Mouse (Mus musculus): ENCODE measurements around the gene Eif4g2. TPM values are rescaled to one million over a fixed set of nuclear protein-coding genes. Genes with fewer than 3 reads are reported as not detected.

Eif4g2 gene
- polyA plus RNA-seq, 1 experiment from 2014 or later: 917 TPM

DNA sequence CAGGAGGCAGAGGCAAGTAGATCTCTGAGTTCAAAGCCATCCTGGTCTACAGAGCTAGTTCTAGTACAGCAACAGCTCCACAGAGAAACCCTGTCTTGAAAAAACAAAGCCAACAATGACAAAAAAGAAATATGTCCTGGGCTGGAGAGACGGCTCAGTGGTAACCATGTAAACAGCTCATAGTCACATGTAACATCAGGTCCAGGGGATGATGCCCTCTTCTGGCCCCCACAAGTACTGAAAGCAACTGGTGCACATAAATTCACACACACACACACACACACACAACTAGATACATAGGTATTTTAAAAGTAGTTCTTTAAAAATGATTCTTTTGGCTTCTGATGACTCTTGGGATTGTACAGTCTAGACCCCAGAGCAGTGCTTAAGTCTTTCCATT is 19.9 kb downstream of the Eif4g2 start:
- H3K4me2 ChIP-seq (replicated peaks): no peak overlapping the region
- H3K4me1 ChIP-seq: peaks cover 7% of the 10 kb centered on the region
- no peaks in the 10 kb centered on the region for H3K27me3 ChIP-seq
- H3K9me3 ChIP-seq: peaks cover 6% of the 10 kb centered on the region
- no peak overlapping the region for H3K27ac ChIP-seq
- H3K36me3 ChIP-seq: peaks cover 12% of the 10 kb centered on the region
- no peak for ATAC-seq (ENCODE audit: low FRiP score, low read depth)
- H3K4me3 ChIP-seq: no peak overlapping the region
- no peak overlapping the region for H3K9ac ChIP-seq
- 90% methylated on average over 1 of the region's 1 CpGs for WGBS

DNA sequence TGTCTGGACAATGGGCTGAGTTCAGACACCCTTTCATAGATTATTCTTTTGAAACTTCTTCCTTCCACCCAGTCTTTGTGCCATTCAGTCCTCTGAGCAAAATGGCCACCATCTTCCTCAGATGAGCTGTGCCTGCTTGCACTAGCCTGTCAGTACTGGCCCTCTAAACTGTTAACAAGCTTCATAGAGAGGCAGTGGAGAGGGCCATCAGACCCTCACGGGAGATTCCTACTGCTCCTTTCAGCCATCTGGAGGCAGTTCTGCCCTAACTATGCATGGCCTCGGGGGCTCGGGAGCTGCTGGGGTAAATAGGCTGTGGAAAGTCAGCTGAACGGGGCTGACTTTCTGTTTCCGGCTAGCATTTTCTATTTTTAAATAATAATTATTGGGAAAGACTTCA is 23.3 kb downstream of the Eif4g2 start:
- Histone ChIP-seq H3K4me2 (replicated peaks) (no peak overlapping the region), H3K9ac (no peak overlapping the region), H3K27me3 (no peaks in the 10 kb centered on the region), H3K4me1 (peaks cover 7% of the 10 kb centered on the region), H3K4me3 (no peak overlapping the region), H3K9me3 (no peaks in the 10 kb centered on the region), H3K27ac (no peak overlapping the region), H3K36me3 (peaks cover 30% of the 10 kb centered on the region)
- WGBS: 57% methylated on average over 5 of the region's 5 CpGs
- no peak for ATAC-seq (ENCODE audit: low FRiP score, low read depth)

DNA sequence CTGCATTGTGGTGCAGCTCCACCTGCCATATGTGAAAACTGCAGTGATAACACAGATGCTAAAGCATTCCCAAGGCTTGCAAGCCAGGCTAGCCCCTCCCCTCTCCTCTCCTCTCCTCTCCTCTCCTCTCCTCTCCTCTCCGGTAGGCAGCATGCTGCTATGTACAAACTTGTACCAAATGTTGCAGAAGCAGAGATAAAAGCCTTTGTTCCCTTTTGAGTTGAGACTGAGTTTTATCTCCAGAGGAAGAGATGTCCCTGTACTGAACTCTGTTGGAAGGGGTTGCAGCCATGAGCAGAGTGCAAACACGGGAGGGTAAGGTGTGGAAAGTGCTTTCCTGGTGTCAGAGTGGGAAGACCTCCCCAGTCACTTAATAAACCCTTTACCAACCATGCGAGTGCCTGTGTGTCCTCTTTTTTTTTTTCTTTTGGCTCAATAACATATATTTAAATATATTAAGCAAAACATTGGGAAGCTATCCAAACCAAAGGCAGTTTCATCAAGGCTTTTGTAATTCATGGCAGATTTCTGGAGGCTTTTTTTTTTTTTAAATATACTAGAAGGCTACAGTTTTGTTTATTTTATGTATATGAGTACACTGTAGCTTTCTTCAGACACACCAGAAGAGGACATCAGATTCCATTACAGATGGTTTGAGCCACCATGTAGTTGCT is 26.7 kb downstream of the Eif4g2 start:
- ATAC-seq (ENCODE audit: low FRiP score, low read depth): no peak
- no peak overlapping the region for H3K9ac ChIP-seq

DNA sequence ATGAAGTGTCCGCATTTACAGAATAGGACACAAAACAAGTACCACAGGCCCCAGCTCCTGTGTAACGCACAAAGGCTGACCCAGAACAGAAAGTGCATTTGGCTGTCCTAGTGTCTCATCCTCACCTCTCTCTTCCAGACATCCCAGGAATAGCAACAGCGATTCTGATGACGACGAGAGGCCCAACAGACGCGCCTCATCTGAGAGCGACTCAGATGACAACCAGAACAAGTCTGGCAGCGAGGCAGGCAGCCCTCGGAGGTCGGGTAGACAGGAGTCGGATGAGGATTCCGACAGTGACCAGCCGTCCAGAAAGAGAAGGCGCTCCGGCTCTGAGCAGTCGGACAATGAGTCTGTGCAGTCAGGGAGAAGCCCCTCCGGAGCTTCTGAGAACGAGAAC is 27.6 kb downstream of the Eif4g2 start:
- Histone ChIP-seq H3K9me3 (no peaks in the 10 kb centered on the region), H3K9ac (no peak overlapping the region), H3K4me1 (peaks cover 7% of the 10 kb centered on the region), H3K27me3 (no peaks in the 10 kb centered on the region), H3K4me2 (replicated peaks) (no peak overlapping the region), H3K36me3 (peaks cover 67% of the 10 kb centered on the region), H3K27ac (no peak overlapping the region), H3K4me3 (no peak overlapping the region)
- WGBS: 92% methylated on average over 19 of the region's 19 CpGs
- no peak for ATAC-seq (ENCODE audit: low FRiP score, low read depth)

More for the DNA sequence above, 26.7 kb downstream of the Eif4g2 start:
- Histone ChIP-seq H3K27me3 (no peaks in the 10 kb centered on the region), H3K27ac (no peak overlapping the region), H3K4me1 (peaks cover 7% of the 10 kb centered on the region), H3K4me2 (replicated peaks) (no peak overlapping the region), H3K36me3 (peaks cover 58% of the 10 kb centered on the region), H3K9me3 (no peaks in the 10 kb centered on the region), H3K4me3 (no peak overlapping the region)
- 82% methylated on average over 3 of the region's 3 CpGs for WGBS

DNA sequence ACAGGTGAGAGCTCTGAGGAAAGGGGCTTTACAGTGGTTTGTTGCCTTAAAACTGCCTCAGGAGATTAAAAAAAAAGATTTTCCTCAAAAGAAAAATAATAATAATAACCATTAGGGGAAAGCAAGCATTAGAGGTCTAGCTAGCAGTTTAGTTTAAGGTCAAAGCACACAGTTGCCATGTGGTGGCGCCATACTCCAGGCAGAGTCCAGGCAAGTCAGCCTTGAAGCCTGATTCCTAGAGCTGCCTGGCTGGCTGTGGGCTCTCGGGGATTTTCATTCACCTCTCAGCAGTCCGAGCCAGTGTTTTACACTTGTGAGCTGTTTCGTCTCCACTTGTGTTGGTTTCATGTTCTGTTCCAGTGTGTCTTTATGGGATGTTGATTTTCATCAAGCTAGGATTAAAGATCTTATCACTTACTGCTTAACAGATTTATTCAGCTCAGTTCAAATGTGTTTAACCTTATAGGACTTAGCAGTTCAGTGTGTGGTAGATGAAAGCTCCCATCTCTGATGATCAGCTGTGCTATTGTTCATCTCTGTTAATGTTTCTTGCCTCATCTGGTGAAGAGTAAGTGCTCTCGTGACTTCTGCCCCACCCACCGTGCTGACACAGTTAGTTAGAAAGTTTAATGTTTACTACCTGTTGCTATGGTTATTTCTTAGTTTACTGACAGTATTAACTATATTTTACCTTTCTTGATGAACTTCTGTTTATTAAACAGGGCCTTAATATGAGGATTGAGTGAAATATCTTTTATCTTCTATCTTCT is 33.0 kb downstream of the Eif4g2 start:
- H3K4me1 ChIP-seq: no peaks in the 10 kb centered on the region
- H3K9ac ChIP-seq: no peak overlapping the region
- H3K36me3 ChIP-seq: peaks cover 98% of the 10 kb centered on the region
- ATAC-seq (ENCODE audit: low FRiP score, low read depth): no peak
- H3K4me3 ChIP-seq: no peak overlapping the region
- no peak overlapping the region for H3K27ac ChIP-seq
- no peaks in the 10 kb centered on the region for H3K9me3 ChIP-seq
- H3K4me2 ChIP-seq (replicated peaks): no peak overlapping the region
- no peaks in the 10 kb centered on the region for H3K27me3 ChIP-seq
- WGBS: 60% methylated on average over 6 of the region's 6 CpGs

DNA sequence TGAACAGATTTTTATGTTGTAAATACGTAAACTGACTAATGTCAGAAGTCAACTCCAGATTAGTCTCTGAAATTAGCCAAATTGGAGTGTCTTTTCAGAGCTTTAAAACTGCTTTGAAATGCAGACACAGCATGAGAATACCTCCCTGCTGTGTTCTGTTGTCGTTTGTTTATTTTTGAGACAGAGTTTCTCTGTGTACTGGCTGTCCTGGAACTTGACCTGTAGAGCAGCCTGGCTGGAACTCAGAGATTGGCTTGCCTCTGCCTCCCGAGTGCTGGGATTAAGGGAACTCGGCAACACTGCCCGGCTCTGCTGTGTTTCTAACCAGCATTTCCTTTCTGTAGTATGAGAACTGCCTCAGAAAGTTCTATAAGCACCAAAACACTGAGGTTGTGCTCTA is 33.9 kb downstream of the Eif4g2 start:
- ATAC-seq (ENCODE audit: low FRiP score, low read depth): no peak
- Histone ChIP-seq H3K9me3 (no peaks in the 10 kb centered on the region), H3K4me3 (no peak overlapping the region), H3K27me3 (no peaks in the 10 kb centered on the region), H3K27ac (no peak overlapping the region), H3K4me2 (replicated peaks) (no peak overlapping the region), H3K4me1 (no peaks in the 10 kb centered on the region), H3K36me3 (peaks cover 98% of the 10 kb centered on the region), H3K9ac (no peak overlapping the region)
- WGBS: 85% methylated on average over 5 of the region's 5 CpGs

DNA sequence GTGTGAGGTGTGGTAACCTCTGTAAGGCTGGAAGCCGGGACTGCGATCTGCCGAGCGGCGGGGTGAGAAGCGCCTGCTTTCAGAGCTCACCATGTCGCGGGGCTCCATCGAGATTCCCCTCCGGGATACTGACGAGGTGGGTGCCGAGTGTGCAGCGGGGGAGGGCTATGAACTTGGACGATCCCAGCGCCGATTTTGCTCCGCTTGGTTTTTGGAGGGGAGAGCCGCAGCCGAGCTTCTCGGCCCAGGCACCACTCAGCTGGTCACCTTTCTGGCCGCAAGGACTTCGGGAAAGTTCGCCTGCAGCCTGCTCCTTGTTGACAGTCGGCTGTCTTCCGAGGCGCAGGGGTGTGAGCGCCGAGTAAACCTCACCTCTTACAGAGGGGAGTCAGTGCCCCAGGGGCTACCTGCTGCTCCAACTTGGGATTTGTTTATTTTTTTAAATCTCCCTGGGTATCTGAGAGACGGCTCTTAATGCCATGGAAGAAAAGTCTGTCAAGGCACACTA is 53.7 kb downstream of the Eif4g2 start:
- Histone ChIP-seq H3K9me3 (no peaks in the 10 kb centered on the region), H3K4me3 (peak overlapping the region; percentile 75), H3K9ac (peak overlapping the region; percentile 79), H3K36me3 (peaks cover 28% of the 10 kb centered on the region), H3K4me1 (peaks cover 15% of the 10 kb centered on the region), H3K4me2 (replicated peaks) (peak overlapping the region; percentile 84), H3K27ac (peak overlapping the region; percentile 85), H3K27me3 (no peaks in the 10 kb centered on the region)
- ATAC-seq (ENCODE audit: low FRiP score, low read depth): peak; percentile 57
- under 1% methylated on average over 29 of the region's 29 CpGs for WGBS

DNA sequence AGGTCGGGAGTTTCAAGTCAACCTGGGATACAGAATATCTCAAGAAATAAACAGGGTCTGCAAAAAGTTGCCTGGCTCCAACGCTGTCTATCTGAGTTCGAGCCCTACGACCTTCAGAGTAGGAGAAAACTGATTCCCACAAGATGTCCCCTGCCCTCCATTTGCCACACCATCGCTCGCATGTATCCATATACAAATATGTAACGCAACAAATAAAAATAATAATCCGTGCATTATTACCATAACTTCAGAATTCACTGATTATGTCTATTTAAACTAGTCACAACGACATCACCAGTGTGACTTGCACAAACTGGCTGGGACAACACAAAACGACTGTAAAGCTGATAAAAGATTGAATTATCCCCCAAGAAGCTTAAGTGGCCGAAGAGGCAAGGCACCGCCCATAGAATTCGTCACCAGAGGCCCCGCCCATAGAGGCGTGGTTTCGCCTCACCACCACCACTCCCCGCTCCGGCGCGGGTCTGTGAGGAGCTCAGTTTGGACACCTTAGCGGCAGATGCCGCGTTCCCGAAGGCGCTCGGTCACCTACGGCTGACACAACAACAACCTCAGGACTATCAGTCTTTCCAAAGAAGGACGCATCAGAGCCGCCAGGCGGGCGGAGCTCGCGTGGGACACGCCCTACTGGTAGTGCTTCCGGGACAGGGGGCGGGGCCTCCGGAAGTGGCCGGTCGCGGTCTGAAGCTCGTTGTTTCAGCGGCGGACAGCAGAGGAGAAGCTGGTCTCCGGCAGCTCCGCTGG is 54.4 kb downstream of the Eif4g2 start, which contains the start of gene Ctr9:
TSS of gene Ctr9 (plus strand) at position 671 of the 765 bp plus-strand sequence.
- ATAC-seq (ENCODE audit: low FRiP score, low read depth): peak; percentile 96
- WGBS: 7% methylated on average over 45 of the region's 45 CpGs
- H3K27ac ChIP-seq: peak within 1 kb of the TSS; percentile 85

DNA sequence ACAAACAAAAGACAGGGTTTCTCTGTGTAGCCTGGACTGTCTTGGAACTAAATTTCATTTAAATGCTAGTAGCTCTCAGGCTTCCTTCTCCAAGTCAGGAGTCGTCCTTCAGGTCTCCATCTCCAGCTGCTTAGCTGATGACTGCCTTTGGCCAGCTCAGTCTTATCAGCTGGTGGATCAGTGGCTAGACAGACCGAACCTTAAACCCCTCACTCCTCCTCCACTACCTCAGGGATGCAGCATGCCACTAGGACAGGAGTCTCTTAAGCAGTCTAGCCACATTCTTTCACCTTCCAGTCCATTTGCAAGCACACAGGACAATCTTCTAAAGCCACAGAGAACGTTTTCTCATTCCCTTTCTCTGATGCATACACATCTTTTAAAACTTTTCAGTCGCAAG is 57.9 kb downstream of the Eif4g2 start:
- H3K4me2 ChIP-seq (replicated peaks): no peak overlapping the region
- ATAC-seq (ENCODE audit: low FRiP score, low read depth): no peak
- peaks cover 15% of the 10 kb centered on the region for H3K4me1 ChIP-seq
- H3K27ac ChIP-seq: no peak overlapping the region
- WGBS: 60% methylated on average over 4 of the region's 4 CpGs
- no peak overlapping the region for H3K9ac ChIP-seq
- no peak overlapping the region for H3K4me3 ChIP-seq
- H3K36me3 ChIP-seq: no peaks in the 10 kb centered on the region
- no peaks in the 10 kb centered on the region for H3K27me3 ChIP-seq
- no peaks in the 10 kb centered on the region for H3K9me3 ChIP-seq

More for the DNA sequence above, 54.4 kb downstream of the Eif4g2 start, which contains the start of gene Ctr9:
- no peaks in the 10 kb centered on the region for H3K27me3 ChIP-seq
- H3K4me2 ChIP-seq (replicated peaks): peak within 1 kb of the TSS; percentile 84
- peaks cover 24% of the 10 kb centered on the region for H3K36me3 ChIP-seq
- peak within 1 kb of the TSS; percentile 75 for H3K4me3 ChIP-seq
- H3K9ac ChIP-seq: peak within 1 kb of the TSS; percentile 79
- peaks cover 18% of the 10 kb centered on the region for H3K4me1 ChIP-seq
- H3K9me3 ChIP-seq: no peaks in the 10 kb centered on the region

DNA sequence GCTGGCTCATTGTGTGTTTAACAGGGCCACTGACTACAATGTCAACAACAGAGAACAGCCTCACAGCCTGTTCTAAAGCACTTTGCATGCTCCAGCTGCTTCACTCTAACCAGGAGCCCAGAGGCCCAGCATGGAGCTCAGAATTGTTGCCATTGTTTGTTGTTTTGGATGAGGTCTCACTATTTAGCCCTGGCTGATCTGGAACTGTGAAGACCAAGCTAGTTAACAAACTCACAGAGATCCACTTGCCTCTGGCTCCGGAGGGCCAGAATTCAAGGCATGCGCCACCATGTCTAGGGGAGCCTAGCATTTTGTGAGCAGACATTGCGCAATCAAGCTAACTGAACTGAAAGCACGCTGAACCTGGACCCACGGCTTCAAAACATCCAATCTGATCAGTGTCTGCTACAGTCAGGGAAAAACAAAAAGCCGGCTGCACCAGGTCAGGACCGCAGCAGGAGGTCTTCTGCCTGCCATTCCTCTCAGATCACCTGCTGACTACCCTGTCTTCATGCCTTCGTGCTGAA is 58.7 kb downstream of the Eif4g2 start:
- ATAC-seq (ENCODE audit: low FRiP score, low read depth): no peak
- Histone ChIP-seq H3K4me1 (peaks cover 9% of the 10 kb centered on the region; the same call in 1 of the 2 replicates), H3K27ac (no peak overlapping the region), H3K4me2 (replicated peaks) (no peak overlapping the region), H3K27me3 (no peaks in the 10 kb centered on the region), H3K9me3 (no peaks in the 10 kb centered on the region), H3K4me3 (no peak overlapping the region), H3K36me3 (no peaks in the 10 kb centered on the region), H3K9ac (0 out of 2 replicates have a peak overlapping the region, but pooled peaks have one; percentile 25)
- 42% methylated on average over 8 of the region's 8 CpGs for WGBS

DNA sequence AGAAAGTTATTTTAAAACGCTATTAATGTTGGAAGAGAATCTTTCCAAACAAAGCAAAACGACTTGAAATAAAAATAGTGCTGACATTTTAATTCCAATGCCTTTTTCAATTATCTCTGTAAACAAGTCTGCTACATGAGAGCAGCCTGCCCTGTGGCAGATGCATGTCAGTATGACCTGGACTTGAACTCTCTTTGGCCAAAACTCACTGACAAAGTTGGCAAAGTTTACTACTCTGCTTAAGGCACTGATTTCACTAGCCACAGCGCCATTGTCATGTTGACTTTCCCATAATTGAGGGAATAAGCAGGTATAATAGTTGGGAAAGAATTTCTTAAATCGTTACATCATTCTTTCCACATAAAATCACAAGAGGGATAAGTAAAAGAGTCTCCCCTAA is 62.0 kb downstream of the Eif4g2 start:
- H3K9ac ChIP-seq: no peak overlapping the region
- ATAC-seq (ENCODE audit: low FRiP score, low read depth): no peak
- no peak overlapping the region for H3K4me3 ChIP-seq
- no peaks in the 10 kb centered on the region for H3K27me3 ChIP-seq
- peaks cover 9% of the 10 kb centered on the region; the same call in 1 of the 2 replicates for H3K4me1 ChIP-seq
- no peak overlapping the region for H3K4me2 ChIP-seq (replicated peaks)
- no peaks in the 10 kb centered on the region for H3K9me3 ChIP-seq
- 72% methylated on average over 4 of the region's 4 CpGs for WGBS
- no peak overlapping the region for H3K27ac ChIP-seq
- no peaks in the 10 kb centered on the region for H3K36me3 ChIP-seq
